Mouse (Mus musculus) bone marrow macrophage, adult 2 months (primary cell): ENCODE measurements around the gene Ms4a10.

Source experiments
- CTCF ChIP-seq: IDR thresholded peaks from 2 replicates; pipeline ENCODE4 v1.5.1; 2012; ENCODE audit warnings: low read depth, mild to moderate bottlenecking, low read length, moderate library complexity
- POLR2A ChIP-seq: IDR thresholded peaks from 2 replicates; pipeline ENCODE4 v1.6.1; 2012; ENCODE audit warnings: mild to moderate bottlenecking, low read depth, low read length, borderline replicate concordance

GRCm38 (mm10) chr19:10935029-10935428 lies 39.4 kb downstream of the Ms4a10 start:
- TF ChIP-seq CTCF (no peak), POLR2A (no peak)
